Mouse (Mus musculus): ENCODE measurements around the gene Cct4.

The Cct4 gene

DNA sequence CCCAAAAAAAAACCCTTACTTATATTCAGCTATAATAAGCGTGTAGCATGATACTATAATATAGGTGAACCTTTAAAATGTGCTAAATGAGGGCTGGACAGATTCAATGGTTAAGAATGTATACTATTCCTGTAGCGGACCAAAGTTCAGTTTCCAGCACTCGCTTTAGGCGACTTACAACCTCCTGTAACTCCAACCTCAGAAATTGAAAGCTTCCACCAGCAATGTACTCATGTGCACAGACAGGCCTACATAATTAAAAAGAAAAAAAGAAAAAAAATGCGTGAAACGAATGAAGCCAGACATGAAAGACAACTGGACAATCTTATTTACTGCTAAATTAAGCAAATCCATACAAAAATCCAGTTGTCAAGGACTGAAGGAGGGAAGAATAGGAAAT lies 7.5 kb upstream of the Cct4 start:
- no peak for DNase-seq

DNA sequence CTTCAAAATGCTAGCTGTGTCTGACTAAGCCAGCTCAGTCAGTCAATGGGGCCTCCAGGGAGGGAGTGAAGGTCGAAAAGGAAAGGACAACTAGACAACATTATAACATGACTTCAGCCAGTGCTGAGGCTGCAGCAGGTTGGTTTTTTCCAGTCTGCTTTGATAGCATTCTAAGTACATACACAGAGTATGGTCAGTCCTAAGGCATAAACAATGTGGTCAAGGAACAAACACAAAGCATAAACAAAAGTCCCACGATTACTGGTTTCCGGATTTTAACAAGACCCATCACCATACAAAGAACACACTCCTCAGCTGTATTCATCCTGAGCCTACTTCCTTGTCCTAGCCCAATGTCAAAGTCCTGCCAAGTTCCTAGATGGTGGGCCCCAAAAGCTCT lies 4.8 kb upstream of the Cct4 start:
- DNase-seq, result no peak

DNA sequence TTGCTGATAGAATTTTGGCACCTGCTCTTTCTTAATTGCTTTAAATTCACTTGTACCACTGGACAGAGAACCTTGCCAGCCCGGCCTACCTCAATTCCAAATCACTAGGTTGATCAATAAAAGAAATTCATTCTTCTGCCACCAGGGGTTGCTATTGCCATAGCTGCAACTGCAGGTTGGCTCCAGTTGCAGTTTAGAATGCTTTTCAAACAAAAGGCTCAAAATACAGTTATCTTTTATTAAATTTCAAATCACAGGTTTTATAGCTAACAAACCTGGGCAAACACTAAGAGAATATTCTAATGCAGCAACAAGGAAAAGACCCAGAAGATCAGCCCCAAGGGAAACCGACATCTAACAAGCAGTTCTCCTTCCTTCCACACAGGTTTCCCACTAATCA lies 3.0 kb upstream of the Cct4 start:
- peak; percentile 56 to 77 for DNase-seq

DNA sequence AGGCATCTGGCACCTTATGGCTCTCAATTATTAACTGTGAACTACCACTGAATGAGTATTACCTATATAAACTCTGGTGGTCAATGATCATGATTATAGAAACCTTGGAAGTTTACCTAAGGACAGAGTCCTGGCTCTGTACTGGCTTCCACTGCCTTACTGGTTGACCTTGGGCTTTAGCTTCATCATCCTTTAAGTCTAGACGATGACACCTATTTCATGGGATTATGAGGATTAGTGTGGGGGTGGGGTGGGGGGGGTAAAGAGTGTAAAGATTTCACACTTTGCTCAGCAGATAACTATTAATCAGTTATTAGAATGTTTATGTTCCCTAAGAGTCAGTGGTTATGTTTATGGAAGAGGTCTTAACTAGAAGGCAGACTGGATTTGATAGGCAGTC lies 533 bp upstream of the Cct4 start:
- DNase-seq, result no peak

DNA sequence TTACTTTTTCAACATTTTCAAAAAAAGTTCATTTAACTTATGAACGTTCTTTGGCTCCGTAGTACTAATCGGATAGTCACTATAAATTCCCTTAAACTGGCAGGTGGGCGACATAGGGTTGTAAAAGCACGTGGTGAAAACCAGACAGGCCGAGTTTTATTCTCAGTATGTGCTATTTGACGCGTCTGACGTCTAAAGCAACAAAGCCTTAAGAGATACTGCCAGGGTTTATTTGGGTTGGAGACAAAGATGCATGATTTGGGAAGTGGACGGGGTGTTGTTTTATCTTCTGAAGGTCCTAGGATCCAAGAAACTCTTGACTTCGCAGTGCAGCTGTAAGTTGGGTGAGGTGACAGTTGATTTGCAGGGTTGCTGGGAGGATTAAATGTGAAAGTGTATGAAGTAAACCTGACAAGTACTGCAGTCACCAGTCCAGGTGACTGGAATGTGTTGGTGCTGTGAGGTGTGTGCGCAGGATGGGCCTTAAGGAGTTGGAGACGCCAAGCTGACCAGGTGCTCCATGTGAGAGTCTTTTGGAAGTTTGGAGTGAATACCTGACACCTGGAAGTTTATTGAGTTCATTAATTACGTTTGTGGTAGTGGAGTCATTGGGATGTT lies 1.0 kb downstream of the Cct4 start:
- no peak for DNase-seq

DNA sequence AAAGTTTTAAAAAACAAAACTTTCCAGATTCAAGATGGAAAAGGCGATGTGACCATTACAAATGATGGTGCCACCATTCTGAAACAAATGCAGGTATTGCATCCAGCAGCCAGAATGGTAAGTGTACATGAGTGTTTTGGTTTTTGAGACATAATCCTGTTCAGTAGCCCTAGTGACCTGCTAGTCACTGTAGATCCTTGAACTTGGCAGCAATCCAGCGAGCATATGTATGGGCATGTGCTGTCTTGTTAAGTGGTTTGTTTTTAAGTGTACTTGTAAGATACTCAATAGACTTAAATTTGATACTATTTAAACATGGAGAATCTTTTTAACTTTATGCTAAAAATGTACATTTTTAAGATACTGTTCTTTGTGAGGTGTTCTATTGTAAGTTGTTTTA lies 4.0 kb downstream of the Cct4 start:
- DNase-seq, result no peak

DNA sequence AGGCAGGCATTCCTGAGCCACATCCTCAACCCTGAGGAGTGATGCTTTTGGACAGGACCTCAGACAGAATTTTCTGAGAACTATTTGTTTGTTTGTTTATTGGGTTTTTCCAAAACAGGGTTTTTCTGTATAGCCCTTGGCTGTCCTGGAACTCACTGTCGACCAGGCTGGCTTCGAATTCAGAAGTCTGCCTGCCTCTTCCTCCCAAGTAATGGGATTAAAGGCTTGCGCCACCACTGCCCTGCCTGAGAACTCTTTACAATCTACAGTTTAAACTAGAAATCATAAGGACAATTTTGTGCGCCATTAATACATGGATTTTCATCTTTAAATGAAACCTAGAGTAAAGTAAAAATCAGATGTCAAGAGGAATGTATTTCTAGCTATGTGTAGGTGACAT lies 5.1 kb downstream of the Cct4 start:
- no peak for DNase-seq

DNA sequence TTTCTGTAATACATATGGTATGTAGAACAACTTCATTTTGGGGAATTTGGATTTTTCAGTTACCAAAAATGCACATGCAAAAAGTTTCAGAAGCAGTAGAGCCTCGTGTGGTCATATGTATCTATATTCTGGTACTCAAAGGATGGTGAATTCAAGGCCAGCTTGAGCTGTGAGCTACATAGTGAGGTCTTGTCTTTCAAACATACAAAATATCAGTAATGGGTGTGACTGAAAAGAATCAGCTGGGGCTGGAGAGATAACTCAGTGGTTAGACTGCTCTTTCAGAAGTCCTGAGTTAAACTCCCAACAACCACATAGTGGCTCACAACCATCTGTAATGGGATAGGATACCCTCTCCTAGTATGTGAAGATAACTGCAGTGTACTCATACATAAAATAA lies 8.0 kb downstream of the Cct4 start:
- DNase-seq, result no peak

DNA sequence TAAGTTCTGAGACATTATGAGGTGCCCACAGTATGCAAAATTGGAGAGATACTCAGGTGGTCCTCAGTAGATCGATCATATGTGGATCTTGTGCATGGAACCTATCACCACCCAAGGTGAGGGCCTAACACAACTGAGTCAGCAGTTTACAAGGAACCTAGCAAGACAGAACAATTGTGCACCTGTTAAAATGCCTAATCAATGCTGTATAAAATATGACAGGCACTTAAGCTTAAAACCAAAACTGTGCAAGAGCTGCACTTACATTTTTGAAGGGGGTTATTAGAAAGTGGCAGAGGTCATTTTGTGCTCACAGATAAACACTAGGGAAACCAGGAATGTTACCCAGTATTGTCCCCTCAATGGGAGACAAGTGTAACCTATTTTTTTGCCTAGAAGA lies 15.0 kb downstream of the Cct4 start:
- DNase-seq, result no peak

DNA sequence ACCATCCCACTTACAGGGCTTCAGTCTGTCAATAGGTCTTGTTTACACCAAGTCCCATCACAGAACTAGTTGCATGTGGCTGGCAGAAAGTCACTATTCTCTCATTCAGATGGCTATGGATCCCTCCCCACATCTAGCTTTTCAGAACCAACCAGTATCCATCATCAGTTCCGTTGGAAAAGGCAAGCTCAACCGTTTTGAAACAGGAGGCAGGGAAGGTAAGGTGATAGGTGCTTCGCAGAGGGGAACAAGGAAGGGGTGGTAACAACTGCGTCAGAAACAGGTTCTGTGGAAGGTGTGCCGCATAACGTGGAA lies 16.8 kb downstream of the Cct4 start:
- no peak for DNase-seq

DNA sequence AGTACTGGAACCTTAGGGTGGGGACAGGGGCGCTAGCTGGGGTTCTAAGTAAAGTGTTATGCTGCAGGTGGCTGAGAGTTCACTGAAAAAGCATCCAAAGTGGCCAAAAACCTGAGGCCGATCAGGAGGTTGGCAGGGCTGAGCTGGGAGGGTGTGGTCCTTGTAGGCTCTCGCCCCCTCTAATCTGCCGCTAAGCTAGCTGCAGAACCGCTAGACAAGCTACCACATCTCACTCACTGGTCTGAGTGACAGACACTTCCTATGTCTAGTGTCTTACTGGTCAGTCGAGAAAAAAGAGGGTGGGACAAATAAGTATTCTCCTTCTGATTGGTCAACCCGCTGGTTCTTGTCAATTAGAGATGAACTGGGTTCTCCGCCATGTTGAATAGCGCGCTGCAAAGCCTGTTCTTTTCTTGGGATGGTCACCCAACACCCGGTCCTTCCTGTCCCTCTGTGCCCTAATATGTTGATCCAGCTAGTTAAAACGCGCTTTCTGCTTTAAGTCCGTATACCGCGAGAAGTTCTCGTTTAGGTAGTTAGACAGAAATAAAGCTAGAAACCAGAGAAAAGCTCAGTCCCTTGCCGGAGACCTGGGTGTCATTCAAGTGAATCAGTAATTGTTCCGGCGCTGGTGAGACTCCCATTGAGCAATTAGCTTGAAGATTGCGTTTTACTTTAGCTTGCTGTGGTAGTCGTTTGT lies 17.3 kb downstream of the Cct4 start, which contains the start of gene Fam161a:
Gene Fam161a (plus strand): TSS at position 51 of the 700 bp plus-strand sequence.
- DNase-seq, result peak; percentile 77 to 94

DNA sequence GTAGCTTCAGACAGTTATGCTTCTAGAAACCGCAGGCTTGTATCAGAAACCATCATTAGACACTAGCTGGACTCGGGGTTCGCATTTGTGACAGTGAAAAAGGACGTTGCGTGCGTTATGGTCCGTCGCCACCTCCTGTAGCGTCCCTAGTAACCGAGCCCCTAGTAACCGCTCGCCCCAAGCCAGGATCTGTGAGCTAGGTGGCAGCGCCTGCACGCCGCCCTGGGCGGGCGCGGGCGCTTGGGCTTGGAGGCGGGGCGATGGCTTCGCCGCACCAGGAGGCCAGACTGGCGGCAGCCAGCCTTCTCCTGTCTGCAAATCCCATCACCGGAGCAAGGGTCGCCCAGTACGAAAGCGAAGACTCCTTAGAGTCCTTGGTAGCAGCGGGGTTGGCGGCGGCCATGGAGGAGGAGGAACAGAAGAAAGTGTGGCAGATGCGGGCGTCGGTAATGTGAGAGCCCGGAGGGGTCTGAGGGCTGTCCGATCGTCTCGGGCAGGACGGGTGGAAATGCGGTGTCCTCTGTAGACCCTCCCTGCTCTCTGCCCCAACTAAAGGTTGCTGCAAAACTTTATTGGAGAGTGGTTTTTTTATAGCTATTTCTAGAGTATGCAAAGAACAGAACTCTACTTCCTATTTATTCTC lies 18.0 kb downstream of the Cct4 start:
- DNase-seq, result peak; percentile 89 to 91

DNA sequence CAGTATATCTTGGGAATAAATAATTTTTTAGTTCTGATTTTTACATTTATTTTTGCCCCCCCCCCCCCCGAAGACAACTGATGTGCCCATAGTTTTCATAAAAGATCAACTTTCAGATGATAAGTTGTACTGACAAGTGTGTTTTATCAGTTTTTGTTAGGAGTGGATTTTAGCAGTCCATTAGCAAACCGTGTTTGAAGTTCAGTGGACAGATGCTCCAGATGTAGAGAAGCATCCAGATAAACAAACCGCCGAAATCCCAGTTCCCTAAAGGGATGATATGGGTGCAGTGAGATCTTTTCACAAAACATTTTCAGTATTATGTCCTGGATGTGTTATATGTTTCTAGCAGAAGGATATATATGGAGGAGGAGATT lies 18.5 kb downstream of the Cct4 start:
- no peak for DNase-seq

DNA sequence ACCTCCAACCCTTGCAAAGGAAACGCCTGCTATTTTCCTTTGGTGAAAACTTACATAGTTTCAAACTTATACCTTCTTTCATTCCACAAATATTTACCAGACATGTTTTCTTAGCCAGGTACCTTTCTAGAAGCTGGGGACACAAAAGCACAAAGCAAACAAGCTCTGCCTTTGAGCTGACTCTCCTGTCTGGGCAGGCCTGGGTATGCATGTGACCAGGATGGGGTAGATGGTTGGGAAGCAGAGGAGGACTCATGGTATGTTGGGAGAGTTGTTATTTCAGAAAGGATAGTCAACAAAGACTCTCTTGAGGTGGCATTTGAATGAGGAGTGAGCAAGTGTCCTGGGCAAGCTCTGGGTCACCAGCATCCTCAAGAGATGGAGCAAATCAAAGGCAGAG lies 22.8 kb downstream of the Cct4 start:
- no peak for DNase-seq

DNA sequence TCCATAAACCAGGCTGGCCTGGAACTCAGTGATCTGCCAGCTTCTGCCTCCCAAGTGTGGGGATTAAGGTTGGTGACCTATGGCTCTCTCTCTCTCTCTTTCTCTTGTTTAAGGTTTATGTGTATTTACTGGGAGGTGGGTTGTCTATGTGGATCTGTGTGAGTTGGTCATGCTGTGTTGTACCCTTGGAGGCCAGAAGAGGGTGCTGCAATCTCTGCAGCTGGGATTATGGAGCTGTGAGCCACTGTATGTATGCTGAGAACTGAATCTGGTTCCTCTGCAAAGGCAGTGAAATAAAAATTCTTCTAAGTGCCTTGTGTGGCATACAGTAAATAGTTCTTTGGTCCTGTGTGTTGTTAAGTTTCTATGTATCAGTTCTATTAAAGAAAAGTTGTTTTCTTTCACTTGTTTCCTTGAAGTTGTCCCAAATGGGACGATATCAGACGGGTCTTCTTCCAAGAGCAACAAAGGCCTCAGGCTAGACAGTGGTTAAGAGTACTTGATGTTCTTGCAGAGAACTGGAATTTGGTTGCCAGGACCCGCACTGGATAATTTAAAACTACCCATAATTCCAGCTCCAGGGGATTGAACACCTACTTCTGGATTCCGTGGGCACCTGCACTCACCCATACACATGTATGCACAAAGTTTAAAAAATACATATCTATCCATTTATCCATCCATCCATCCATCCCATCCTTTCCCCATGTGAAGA lies 23.4 kb downstream of the Cct4 start:
- DNase-seq, result peak in 1 of 2 experiments; percentile 23

DNA sequence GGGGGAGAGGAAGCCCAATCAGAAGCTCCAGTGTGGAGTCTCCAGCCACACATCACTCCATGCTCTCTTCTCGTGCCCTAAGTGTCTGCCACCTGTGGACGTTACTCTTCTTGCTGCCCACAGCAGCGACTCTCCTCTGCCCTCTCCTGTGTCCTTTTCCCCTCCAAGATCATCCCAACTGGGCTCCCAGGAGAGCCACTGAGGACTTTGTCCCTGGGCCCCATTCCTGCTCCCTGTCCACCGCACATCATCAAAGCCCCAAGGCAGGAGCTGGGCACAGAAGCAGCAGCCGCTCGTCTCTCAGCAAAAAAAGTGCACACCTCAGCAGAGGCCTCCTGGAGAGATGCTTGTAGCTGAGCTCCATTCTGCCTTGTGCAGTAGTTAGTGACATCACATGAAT lies 24.7 kb downstream of the Cct4 start:
- peak; percentile 12 to 16 for DNase-seq

DNA sequence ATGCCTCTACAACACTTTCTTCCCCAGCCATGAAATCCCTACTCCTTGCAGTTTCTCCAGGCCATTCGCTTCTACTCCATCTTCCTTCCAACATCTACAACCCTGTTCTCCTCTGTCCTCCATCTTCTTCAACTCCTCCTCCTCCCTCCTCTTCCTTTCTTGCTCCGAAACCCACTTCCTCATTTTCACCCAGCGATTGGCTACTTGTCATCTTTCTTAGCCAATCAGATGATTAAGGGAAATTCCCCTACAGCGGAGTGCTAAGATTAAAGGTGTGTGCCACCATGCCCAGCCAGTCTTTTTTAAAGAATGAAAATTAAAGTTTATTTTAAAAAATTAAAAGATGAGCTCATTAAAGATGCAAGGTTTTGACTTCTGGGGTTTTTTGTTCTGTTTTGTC lies 27.6 kb downstream of the Cct4 start:
- DNase-seq, result no peak

DNA sequence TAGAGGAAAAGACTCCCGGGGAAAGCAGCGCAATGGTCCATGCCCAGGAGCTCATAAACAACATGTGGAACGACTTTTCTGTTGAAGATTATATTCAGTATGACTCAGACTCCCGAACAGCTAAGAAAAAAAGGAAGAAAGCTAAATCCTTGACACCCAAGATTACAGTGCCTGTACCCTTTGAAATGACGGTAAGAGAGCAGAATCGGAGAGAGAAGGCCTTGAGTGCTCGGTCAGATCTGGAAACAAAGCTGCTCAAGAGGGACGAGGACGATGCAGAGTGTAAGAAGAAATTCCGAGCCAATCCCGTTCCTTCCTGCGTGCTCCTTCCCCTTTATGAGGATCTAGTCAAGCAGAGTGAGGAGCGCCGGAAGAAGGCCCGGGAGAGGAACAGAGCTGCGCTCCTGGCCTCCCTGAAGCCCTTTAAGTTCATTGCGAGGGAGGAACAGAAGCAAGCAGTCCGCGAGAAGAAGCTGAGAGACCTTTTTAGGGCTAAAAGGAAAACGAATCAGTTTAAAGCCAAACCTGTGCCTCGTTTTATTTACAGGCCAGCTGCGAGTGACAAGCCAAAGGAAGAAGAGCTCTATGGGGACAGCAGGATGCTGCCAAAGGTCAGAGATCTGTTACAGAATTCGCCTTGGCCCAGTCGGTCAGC lies 29.9 kb downstream of the Cct4 start:
- peak in 1 of 2 experiments; percentile 15 for DNase-seq

DNA sequence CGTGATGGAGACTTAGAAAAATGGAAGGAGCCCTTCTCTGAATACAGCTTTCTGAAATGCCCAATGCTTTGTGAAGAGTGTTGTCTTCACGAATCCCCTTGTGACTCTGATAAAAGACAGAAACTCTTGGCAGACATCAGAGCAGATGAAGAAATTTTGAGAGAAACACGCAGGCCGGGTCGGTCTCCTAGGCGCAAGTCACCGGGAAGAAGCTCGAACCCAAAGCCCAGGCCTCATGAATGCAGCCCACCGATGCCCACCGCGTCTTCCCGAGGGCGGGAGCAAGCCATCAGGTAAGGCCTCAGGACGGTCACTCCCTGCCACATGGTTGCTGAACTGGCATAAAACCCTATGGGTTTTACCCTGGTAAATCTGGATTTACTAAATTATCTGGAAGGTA lies 30.5 kb downstream of the Cct4 start:
- no peak for DNase-seq

DNA sequence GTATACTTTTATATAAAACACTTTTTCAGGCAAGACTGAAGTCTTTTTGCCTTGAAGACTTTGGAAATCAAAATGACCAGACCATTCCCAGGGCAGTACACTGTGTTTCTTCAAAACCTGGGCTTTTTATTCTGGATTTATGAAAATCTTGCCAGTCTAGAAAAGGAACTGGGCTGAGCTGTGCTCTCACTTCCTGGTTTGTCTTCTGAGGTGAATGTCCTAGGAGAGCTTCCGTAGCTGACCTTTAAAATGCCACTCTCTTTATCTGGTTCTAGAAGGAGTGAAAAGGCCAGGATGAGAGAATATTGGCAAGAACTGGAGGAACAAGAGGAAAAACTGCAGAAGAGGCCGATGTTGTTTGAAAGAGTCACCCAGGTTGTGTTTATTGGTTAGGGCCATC lies 32.8 kb downstream of the Cct4 start:
- DNase-seq, result no peak

DNA sequence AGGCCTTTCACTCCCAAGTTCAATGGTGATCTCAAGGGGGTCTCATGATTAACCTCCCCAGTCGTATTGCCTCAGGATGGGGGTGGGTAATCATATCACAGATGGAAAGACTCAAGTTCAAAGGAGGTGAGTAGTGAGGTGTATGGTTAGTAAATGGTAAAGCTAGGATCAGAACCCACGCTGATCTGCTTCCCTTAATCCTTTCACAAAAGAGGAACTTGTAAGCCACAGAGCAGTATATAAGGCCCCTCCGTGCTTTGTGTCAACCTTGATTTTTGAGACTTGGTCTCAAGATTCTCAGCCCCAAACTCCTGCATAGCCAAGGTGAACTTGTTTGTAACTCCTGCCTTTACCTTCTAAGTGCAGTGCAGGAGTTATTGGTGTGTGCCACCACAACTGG lies 33.9 kb downstream of the Cct4 start:
- no peak for DNase-seq

DNA sequence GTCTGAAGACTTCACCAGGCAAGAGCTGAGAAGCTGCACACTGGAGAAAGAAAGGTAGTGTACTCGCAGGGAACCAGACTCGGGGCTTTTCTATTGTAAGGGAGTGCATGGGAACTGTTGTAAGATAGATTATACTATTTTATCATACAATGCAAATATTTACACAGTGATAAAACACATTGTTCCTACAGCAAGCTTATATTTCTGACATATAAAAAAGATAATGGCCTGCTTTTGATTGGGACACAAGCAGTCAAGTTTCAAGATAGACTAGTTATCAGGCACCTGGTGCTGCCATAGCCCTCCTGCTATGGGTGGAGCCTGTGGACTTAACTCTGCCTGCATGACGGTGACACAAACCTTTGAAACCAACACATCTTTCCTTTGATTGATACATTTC lies 38.6 kb downstream of the Cct4 start:
- DNase-seq, result no peak

DNA sequence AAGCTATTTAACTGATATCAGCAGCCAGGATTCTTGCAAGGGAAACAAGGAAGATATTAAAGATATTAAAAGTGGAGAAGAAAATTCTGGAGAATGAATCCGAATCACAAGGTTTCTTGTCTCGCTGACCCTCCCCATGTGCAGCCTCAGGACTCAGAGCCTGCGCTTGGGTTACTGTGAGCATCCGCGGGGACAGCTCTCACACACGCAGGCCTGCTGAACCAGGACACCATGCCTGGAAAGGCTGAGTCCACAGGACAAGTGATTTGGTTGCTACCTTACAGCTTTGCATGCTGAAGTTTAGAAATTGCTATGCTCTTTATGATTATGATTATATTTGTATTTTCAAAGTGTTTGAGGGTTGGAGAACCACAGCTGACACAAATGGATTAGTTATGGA lies 39.1 kb downstream of the Cct4 start:
- DNase-seq, result no peak
